Mouse (Mus musculus): ENCODE measurements at regions not wholly inside any gene's neighbourhood (a gene's known extent, or its start where the extent isn't known, plus 50 kb on each side); places are given as distances from the start of the nearest gene placed in this dataset.

- DNase-seq: no peak
- intact Hi-C loops (cut with DNase I): no loop called here
Measured at GRCm38 (mm10) chr2:170945401-170946105, 213.9 kb downstream of the Dok5 start.

- intact Hi-C loops (cut with DNase I): no loop called here
Measured at GRCm38 (mm10) chr2:170946106-170946657, 214.6 kb downstream of the Dok5 start.

GRCm38 (mm10) chr2:170947236-170947635 is 215.6 kb downstream of the Dok5 start:
- no peak for DNase-seq
- intact Hi-C loops (cut with DNase I): no loop called here

More at GRCm38 (mm10) chr2:170946106-170946657, 214.6 kb downstream of the Dok5 start:
- peak in 1 of 2 experiments; percentile 2 for DNase-seq

GRCm38 (mm10) chr2:170954626-170955025 is 223.0 kb downstream of the Dok5 start:
- no peak for DNase-seq
- intact Hi-C loops (cut with DNase I): no loop called here

GRCm38 (mm10) chr2:170956766-170957165 is 225.2 kb downstream of the Dok5 start:
- intact Hi-C loops (cut with DNase I): no loop called here
- DNase-seq: no peak

- intact Hi-C loops (cut with DNase I): no loop called here
- DNase-seq: no peak
Measured at GRCm38 (mm10) chr2:170960396-170960795, 228.8 kb downstream of the Dok5 start.

- no peak for DNase-seq
- intact Hi-C loops (cut with DNase I): no loop called here
Measured at GRCm38 (mm10) chr2:170962481-170962880, 230.9 kb downstream of the Dok5 start.

GRCm38 (mm10) chr2:170969430-170969829 is 237.8 kb downstream of the Dok5 start:
- intact Hi-C loops (cut with DNase I): no loop called here
- no peak for DNase-seq

- no peak for DNase-seq
- intact Hi-C loops (cut with DNase I): no loop called here
Measured at GRCm38 (mm10) chr2:170985357-170985756, 253.8 kb downstream of the Dok5 start.

- DNase-seq: no peak
- intact Hi-C loops (cut with DNase I): no loop called here
Measured at GRCm38 (mm10) chr2:170998378-170998777, 266.8 kb downstream of the Dok5 start.

- DNase-seq: no peak
- intact Hi-C loops (cut with DNase I): no loop called here
Measured at GRCm38 (mm10) chr2:171000165-171000564, 268.6 kb downstream of the Dok5 start.

GRCm38 (mm10) chr2:171028481-171028880 is 296.9 kb downstream of the Dok5 start:
- no peak for DNase-seq
- intact Hi-C loops (cut with DNase I): no loop called here
